Mouse (Mus musculus): ENCODE measurements around the gene Pank1.

DNA sequence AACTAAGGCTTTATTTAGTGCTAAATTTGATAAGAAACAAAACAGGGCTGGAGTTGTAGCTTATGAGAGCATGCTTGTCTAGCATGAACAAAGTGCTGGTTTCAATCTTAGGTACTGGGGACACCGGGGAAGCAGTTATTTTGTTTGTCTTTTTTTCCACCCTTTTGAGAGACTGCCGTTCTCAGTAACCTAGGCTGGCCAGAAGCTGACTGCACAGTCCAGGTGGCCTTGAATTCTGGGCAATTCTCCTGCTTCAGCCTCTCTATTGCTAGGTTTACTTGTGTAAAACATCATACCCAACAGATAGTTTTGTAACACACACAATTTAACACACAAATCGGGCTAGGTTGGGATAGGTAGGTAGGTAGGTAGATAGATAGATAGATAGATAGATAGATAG is 9.9 kb downstream of the Pank1 start:
- TF ChIP-seq CTCF (IDR thresholded peaks at IDR 0.05; ENCODE audit: borderline replicate concordance, insufficient read depth, low read length) (no peak), POLR2A (IDR thresholded peaks at IDR 0.05; ENCODE audit: low read depth, low read length) (no peak)

Measured in embryonic fibroblast, embryonic 13.5 days (primary cell).